Mouse (Mus musculus): ENCODE data around the gene Rln3.

- TF ChIP-seq CTCF (conservative IDR thresholded peaks at IDR 0.05; ENCODE audit: low read length) (no peak), NANOG (IDR thresholded peaks at IDR 0.05; ENCODE audit: borderline replicate concordance, low read length) (no peak), POU5F1 (IDR thresholded peaks at IDR 0.05; ENCODE audit: borderline replicate concordance, low read length) (no peak)
Measured at GRCm38 (mm10) chr8:83994030-83994429, 50.8 kb downstream of the Rln3 start.
